Mouse (Mus musculus): Measurements from ENCODE around the gene Notch3.
A peak's percentile ranks its signal among the peaks of the same experiment; 100 is the strongest.
"Not testable (repeated sequence)": the region's sequence is repeated elsewhere in the genome, so short reads cannot be mapped to it uniquely, and the experiment has no call there.

Gene Notch3

GRCm38 (mm10) chr17:32119196-32119595 lies 47.5 kb downstream of the Notch3 start:
- DNase-seq (ENCODE audit: low spot score in 2 of 2), result no peak

GRCm38 (mm10) chr17:32118484-32118883 lies 48.2 kb downstream of the Notch3 start:
- DNase-seq (ENCODE audit: low spot score in 2 of 2), result no peak

- not testable (repeated sequence) for DNase-seq (ENCODE audit: low spot score in 2 of 2)
These were observed 48.7 kb downstream of the Notch3 start for GRCm38 (mm10) chr17:32117872-32118421.

GRCm38 (mm10) chr17:32117287-32117871 lies 49.3 kb downstream of the Notch3 start:
- no peak for DNase-seq (ENCODE audit: low spot score in 2 of 2)

- DNase-seq (ENCODE audit: low spot score in 2 of 2), result no peak
These were observed 49.9 kb downstream of the Notch3 start for GRCm38 (mm10) chr17:32116586-32117286.

GRCm38 (mm10) chr17:32114486-32114885 lies 52.2 kb downstream of the Notch3 start:
- not testable (repeated sequence) for DNase-seq (ENCODE audit: low spot score in 2 of 2)

- peak; percentile 41 to 47 for DNase-seq (ENCODE audit: low spot score in 2 of 2)
These were observed 52.9 kb downstream of the Notch3 start for GRCm38 (mm10) chr17:32113523-32114421.

- DNase-seq (ENCODE audit: low spot score in 2 of 2), result no peak
These were observed 53.5 kb downstream of the Notch3 start for GRCm38 (mm10) chr17:32113255-32113522.

GRCm38 (mm10) chr17:32112434-32113254 lies 54.0 kb downstream of the Notch3 start:
- DNase-seq (ENCODE audit: low spot score in 2 of 2), result no peak

GRCm38 (mm10) chr17:32110980-32111780 lies 55.5 kb downstream of the Notch3 start:
- no peak for DNase-seq (ENCODE audit: low spot score in 2 of 2)

- no peak for DNase-seq (ENCODE audit: low spot score in 2 of 2)
These were observed 56.2 kb downstream of the Notch3 start for GRCm38 (mm10) chr17:32110424-32110823.

GRCm38 (mm10) chr17:32109201-32109940 lies 57.3 kb downstream of the Notch3 start:
- no peak for DNase-seq (ENCODE audit: low spot score in 2 of 2)

GRCm38 (mm10) chr17:32108320-32109011 lies 58.2 kb downstream of the Notch3 start:
- not testable (repeated sequence) for DNase-seq (ENCODE audit: low spot score in 2 of 2)

GRCm38 (mm10) chr17:32107877-32108276 lies 58.8 kb downstream of the Notch3 start:
- no peak for DNase-seq (ENCODE audit: low spot score in 2 of 2)

GRCm38 (mm10) chr17:32106358-32106757 lies 60.3 kb downstream of the Notch3 start:
- no peak for DNase-seq (ENCODE audit: low spot score in 2 of 2)

- DNase-seq (ENCODE audit: low spot score in 2 of 2), result no peak
These were observed 63.6 kb downstream of the Notch3 start for GRCm38 (mm10) chr17:32103054-32103453.

- peak; percentile 58 for DNase-seq (ENCODE audit: low spot score in 2 of 2)
These were observed 66.6 kb downstream of the Notch3 start for GRCm38 (mm10) chr17:32099943-32100586.

GRCm38 (mm10) chr17:32099574-32099942 lies 67.1 kb downstream of the Notch3 start:
- DNase-seq (ENCODE audit: low spot score in 2 of 2), result no peak

- not testable (repeated sequence) for DNase-seq (ENCODE audit: low spot score in 2 of 2)
These were observed 67.7 kb downstream of the Notch3 start for GRCm38 (mm10) chr17:32098905-32099304.

Measured in spleen, postnatal 36 days (tissue).